Mouse (Mus musculus): ENCODE results near the gene Gm36210. TPM values are rescaled to one million over a fixed set of nuclear protein-coding genes. Genes with fewer than 3 reads are reported as not detected.
A peak's percentile ranks its signal among the peaks of the same experiment; 100 is the strongest.
"Not testable (repeated sequence)": the region's sequence is repeated elsewhere in the genome, so short reads cannot be mapped to it uniquely, and the experiment has no call there.

The Gm36210 gene
- polyA plus RNA-seq, 1 experiment from 2014 or later, result not detected

- H3K27me3 ChIP-seq, result no peaks in the 10 kb centered on the region
- 8% methylated on average over 11 of the region's 11 CpGs for WGBS (ENCODE audit: insufficient replicate concordance)
Observed at GRCm38 (mm10) chr7:4877226-4877625, 29.1 kb downstream of the Gm36210 start.

DNA sequence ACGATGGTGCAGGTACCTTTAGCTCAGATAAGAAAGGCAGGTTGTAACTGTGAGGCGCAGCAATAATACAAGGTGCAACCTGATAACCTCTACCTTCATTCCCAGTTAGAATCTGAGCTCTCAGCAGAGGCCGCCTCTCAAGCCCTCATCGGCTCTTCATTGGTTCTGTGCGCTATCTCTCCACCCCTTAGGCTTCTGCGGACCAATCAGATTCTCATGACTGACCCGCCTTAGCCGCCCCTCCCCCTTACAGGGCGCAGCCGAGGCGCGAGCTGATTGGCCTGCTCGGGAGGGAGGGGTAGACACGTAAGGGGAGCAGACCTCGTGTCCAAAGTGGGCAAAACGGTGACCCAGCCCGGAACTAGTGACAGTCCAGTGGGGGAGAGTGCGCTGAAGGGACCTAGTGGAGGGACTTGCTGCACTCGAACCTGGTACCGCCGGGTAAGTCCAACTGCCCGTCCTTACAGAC, 29.5 kb downstream of the Gm36210 start, which contains the start of gene Isoc2a:
Gene Isoc2a, plus strand, starts transcription at position 401 of the 469 bp plus-strand sequence.
- H3K27ac ChIP-seq (replicated peaks), result peak within 1 kb of the TSS; percentile 76
- no peaks in the 10 kb centered on the region for H3K27me3 ChIP-seq
- peak; percentile 99 for ATAC-seq (ENCODE audit: insufficient read depth)
- H3K9ac ChIP-seq, result peak within 1 kb of the TSS; percentile 58
- no peaks in the 10 kb centered on the region for H3K36me3 ChIP-seq (replicated peaks)
- H3K4me3 ChIP-seq (replicated peaks), result peak within 1 kb of the TSS; percentile 66
- H3K9me3 ChIP-seq (replicated peaks), result no peaks in the 10 kb centered on the region
- under 1% methylated on average over 22 of the region's 22 CpGs for WGBS (ENCODE audit: insufficient replicate concordance)
- H3K4me2 ChIP-seq, result peak within 1 kb of the TSS; percentile 95
- peaks cover 34% of the 10 kb centered on the region for H3K4me1 ChIP-seq (replicated peaks)

More at GRCm38 (mm10) chr7:4877226-4877625, 29.1 kb downstream of the Gm36210 start:
- Histone ChIP-seq H3K9me3 (replicated peaks) (no peaks in the 10 kb centered on the region), H3K4me3 (replicated peaks) (peak overlapping the region; percentile 66), H3K27ac (replicated peaks) (peak overlapping the region; percentile 71), H3K36me3 (replicated peaks) (peaks cover 3% of the 10 kb centered on the region; the same call in 1 of the 2 replicates), H3K4me2 (peak overlapping the region; percentile 95), H3K9ac (peak overlapping the region; percentile 58), H3K4me1 (replicated peaks) (peaks cover 34% of the 10 kb centered on the region)
- peak; percentile 22 for ATAC-seq (ENCODE audit: insufficient read depth)

DNA sequence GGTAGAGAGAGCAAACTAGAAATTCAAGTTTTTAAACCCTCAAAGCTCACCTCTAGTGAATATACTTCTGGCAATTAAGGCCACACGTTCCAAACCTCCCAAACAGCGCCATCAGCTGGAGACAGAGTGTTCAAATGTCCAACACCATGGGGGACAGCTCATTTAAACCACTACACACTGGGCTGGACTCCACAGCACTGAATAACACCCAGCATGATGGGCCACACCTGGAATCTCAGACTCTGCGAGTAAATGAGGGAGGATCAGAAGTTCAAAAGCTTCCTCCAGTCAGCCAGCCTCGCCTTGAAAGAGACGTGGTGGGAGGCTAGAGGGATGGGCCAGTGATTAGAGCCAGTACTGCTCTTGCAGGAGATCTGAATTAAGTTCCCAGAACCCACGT, 36.2 kb downstream of the Gm36210 start, which contains the start of gene Isoc2b:
Gene Isoc2b, minus strand, starts transcription at position 126 of the 400 bp plus-strand sequence.
- 45% methylated on average over 6 of the region's 6 CpGs for WGBS (ENCODE audit: insufficient replicate concordance)
- Histone ChIP-seq H3K4me2 (no peak within 1 kb of the TSS), H3K9ac (no peak within 1 kb of the TSS), H3K36me3 (replicated peaks) (no peaks in the 10 kb centered on the region), H3K4me3 (replicated peaks) (no peak within 1 kb of the TSS), H3K4me1 (replicated peaks) (peaks cover 21% of the 10 kb centered on the region), H3K27me3 (0 out of 2 replicates have a peak, but pooled peaks cover 3% of the 10 kb centered on the region), H3K27ac (replicated peaks) (no peak within 1 kb of the TSS), H3K9me3 (replicated peaks) (no peaks in the 10 kb centered on the region)
- no peak for ATAC-seq (ENCODE audit: insufficient read depth)

GRCm38 (mm10) chr7:4866631-4867180, 39.6 kb downstream of the Gm36210 start:
- peak overlapping the region; percentile 86 for H3K4me2 ChIP-seq
- peaks cover 23% of the 10 kb centered on the region for H3K4me1 ChIP-seq (replicated peaks)
- ATAC-seq (ENCODE audit: insufficient read depth), result no peak
- no peaks in the 10 kb centered on the region for H3K9me3 ChIP-seq (replicated peaks)
- H3K36me3 ChIP-seq (replicated peaks), result no peaks in the 10 kb centered on the region
- peak overlapping the region; percentile 69 for H3K4me3 ChIP-seq (replicated peaks)
- WGBS (ENCODE audit: insufficient replicate concordance), result 31% methylated on average over 10 of the region's 10 CpGs
- peak overlapping the region; percentile 59; the same call in 1 of the 2 replicates for H3K27ac ChIP-seq (replicated peaks)
- peak overlapping the region; percentile 69 for H3K9ac ChIP-seq
- H3K27me3 ChIP-seq, result 0 out of 2 replicates have a peak, but pooled peaks cover 3% of the 10 kb centered on the region

GRCm38 (mm10) chr7:4865579-4866493, 40.5 kb downstream of the Gm36210 start:
- H3K27ac ChIP-seq (replicated peaks), result peak overlapping the region; percentile 61; the same call in 1 of the 2 replicates
- 0 out of 2 replicates have a peak, but pooled peaks cover 3% of the 10 kb centered on the region for H3K27me3 ChIP-seq
- H3K9ac ChIP-seq, result peak overlapping the region; percentile 69
- ATAC-seq (ENCODE audit: insufficient read depth), result peak; percentile 100
- 3% methylated on average over 40 of the region's 40 CpGs for WGBS (ENCODE audit: insufficient replicate concordance)
- H3K4me2 ChIP-seq, result peak overlapping the region; percentile 86
- H3K4me1 ChIP-seq (replicated peaks), result peaks cover 23% of the 10 kb centered on the region
- H3K9me3 ChIP-seq (replicated peaks), result no peaks in the 10 kb centered on the region
- peak overlapping the region; percentile 69 for H3K4me3 ChIP-seq (replicated peaks)
- no peaks in the 10 kb centered on the region for H3K36me3 ChIP-seq (replicated peaks)

DNA sequence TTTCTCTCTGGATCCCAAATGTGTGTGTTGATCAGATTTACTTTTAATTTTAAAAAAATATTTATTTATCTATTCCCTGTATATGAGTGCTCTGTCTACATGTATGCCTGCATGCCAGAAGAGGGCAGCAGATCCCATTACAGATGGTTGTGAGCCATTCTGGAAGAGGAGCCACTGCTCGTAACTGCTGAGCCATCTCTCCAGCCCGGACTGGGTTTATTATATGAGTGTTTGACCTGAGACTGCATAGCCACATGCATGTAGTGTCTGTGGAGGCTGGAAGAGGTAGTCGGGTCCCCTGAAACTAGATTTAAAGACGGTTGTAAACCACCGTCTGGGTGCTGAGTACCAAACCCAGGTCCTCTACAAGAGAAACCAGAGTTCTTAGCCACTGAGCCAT, 41.2 kb downstream of the Gm36210 start:
- H3K4me3 ChIP-seq (replicated peaks), result peak overlapping the region; percentile 69
- H3K27me3 ChIP-seq, result 0 out of 2 replicates have a peak, but pooled peaks cover 3% of the 10 kb centered on the region
- no peak for ATAC-seq (ENCODE audit: insufficient read depth)
- peaks cover 23% of the 10 kb centered on the region for H3K4me1 ChIP-seq (replicated peaks)
- WGBS (ENCODE audit: insufficient replicate concordance), result 48% methylated on average over 5 of the region's 5 CpGs
- H3K27ac ChIP-seq (replicated peaks), result peak overlapping the region; percentile 61; the same call in 1 of the 2 replicates
- no peaks in the 10 kb centered on the region for H3K9me3 ChIP-seq (replicated peaks)
- no peaks in the 10 kb centered on the region for H3K36me3 ChIP-seq (replicated peaks)
- no peak overlapping the region; the same call in 1 of the 2 replicates for H3K9ac ChIP-seq
- peak overlapping the region; percentile 86 for H3K4me2 ChIP-seq

- peaks cover 23% of the 10 kb centered on the region for H3K4me1 ChIP-seq (replicated peaks)
Observed at GRCm38 (mm10) chr7:4864130-4864845, 42.0 kb downstream of the Gm36210 start.

DNA sequence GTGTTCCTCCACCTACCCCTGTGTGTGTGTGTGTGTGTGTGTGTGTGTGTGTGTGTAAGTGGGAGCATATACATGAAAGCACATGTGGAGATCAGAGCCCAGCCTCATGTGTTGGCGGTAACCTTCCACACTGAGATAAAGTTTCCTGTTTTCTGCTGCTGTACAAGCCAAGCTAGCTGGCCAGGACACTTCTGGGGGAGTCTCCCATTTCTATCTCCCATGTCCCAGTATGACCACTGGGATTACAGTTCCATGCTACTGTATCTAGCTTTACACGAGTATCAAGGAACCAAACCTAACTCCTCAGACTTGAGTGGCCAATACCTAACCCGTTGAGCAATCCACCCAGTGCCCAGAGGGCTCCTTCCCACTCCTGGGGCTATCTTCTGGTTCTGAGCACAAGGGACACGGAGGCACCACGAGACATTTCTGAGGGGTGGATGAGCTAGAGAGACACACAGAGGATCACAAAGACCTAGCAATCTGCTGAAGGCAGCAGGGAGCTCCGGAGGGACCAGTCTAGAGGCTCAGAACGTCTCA, 42.7 kb downstream of the Gm36210 start:
- Histone ChIP-seq H3K9me3 (replicated peaks) (no peaks in the 10 kb centered on the region), H3K27me3 (no peaks in the 10 kb centered on the region), H3K4me2 (no peak overlapping the region), H3K36me3 (replicated peaks) (no peaks in the 10 kb centered on the region), H3K4me1 (replicated peaks) (peaks cover 23% of the 10 kb centered on the region), H3K27ac (replicated peaks) (no peak overlapping the region), H3K4me3 (replicated peaks) (no peak overlapping the region), H3K9ac (no peak overlapping the region)
- no peak for ATAC-seq (ENCODE audit: insufficient read depth)
- 60% methylated on average over 7 of the region's 7 CpGs for WGBS (ENCODE audit: insufficient replicate concordance)

More at GRCm38 (mm10) chr7:4864130-4864845, 42.0 kb downstream of the Gm36210 start:
- 0 out of 2 replicates have a peak, but pooled peaks cover 2% of the 10 kb centered on the region for H3K27me3 ChIP-seq
- no peaks in the 10 kb centered on the region for H3K36me3 ChIP-seq (replicated peaks)
- H3K4me3 ChIP-seq (replicated peaks), result no peak overlapping the region
- ATAC-seq (ENCODE audit: insufficient read depth), result no peak
- no peak overlapping the region for H3K4me2 ChIP-seq
- 68% methylated on average over 5 of the region's 5 CpGs for WGBS (ENCODE audit: insufficient replicate concordance)
- H3K9ac ChIP-seq, result no peak overlapping the region
- no peaks in the 10 kb centered on the region for H3K9me3 ChIP-seq (replicated peaks)
- no peak overlapping the region for H3K27ac ChIP-seq (replicated peaks)

GRCm38 (mm10) chr7:4863041-4863440, 43.3 kb downstream of the Gm36210 start:
- WGBS (ENCODE audit: insufficient replicate concordance), result 32% methylated on average over 1 of the region's 1 CpGs
- Histone ChIP-seq H3K9ac (no peak overlapping the region), H3K4me1 (replicated peaks) (peaks cover 23% of the 10 kb centered on the region), H3K36me3 (replicated peaks) (no peaks in the 10 kb centered on the region), H3K27me3 (no peaks in the 10 kb centered on the region), H3K9me3 (replicated peaks) (no peaks in the 10 kb centered on the region), H3K4me2 (no peak overlapping the region), H3K4me3 (replicated peaks) (no peak overlapping the region), H3K27ac (replicated peaks) (no peak overlapping the region)
- no peak for ATAC-seq (ENCODE audit: insufficient read depth)

DNA sequence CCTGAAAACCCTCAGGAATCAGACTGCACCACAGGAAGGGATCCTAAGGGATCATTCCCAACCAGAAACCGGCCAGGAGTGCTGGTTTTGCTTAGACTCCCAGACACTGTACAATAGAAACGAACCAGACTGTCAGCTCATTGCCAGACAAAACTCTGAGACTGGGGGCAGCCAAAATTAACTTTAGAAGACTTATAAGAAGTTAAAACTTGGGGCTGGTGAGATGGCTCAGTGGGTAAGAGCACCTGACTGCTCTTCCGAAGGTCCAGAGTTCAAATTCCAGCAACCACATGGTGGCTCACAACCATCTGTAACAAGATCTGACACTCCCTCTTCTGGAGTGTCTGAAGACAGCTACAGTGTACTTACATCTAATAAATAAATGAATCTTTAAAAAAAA, 45.4 kb downstream of the Gm36210 start:
- H3K9ac ChIP-seq; H3K4me2 ChIP-seq; H3K9me3 ChIP-seq (replicated peaks); H3K36me3 ChIP-seq (replicated peaks); H3K4me3 ChIP-seq (replicated peaks); H3K4me1 ChIP-seq (replicated peaks); ATAC-seq (ENCODE audit: insufficient read depth); H3K27ac ChIP-seq (replicated peaks); H3K27me3 ChIP-seq: not testable (repeated sequence)
- 54% methylated on average over 3 of the region's 3 CpGs for WGBS (ENCODE audit: insufficient replicate concordance)
